Mouse (Mus musculus) intestine, embryonic 14.5 days (tissue): Measurements from ENCODE around the gene Vmn1r9. TPM values are rescaled to one million over a fixed set of nuclear protein-coding genes. Genes with fewer than 3 reads are reported as not detected.
"Not testable (repeated sequence)": the region's sequence is repeated elsewhere in the genome, so short reads cannot be mapped to it uniquely, and the experiment has no call there.

Source experiments
- ATAC-seq: fragments of 200-750 bp; cut with Nextera tagmentation; replicated peaks from 2 replicates; pipeline ENCODE4 v1.8.0; 2017; ENCODE audit warnings: low read depth, moderate number of reproducible peaks, moderate TSS enrichment, moderate library complexity; ENCODE audit not compliant: low FRiP score, low TSS enrichment
- DNase-seq: peaks from one replicate; pipeline ENCODE4 v3.0.0-alpha.2; 2018; ENCODE audit warnings: low spot score
- H3K27ac ChIP-seq: fragments of 300-500 bp; sonication (generic); 2 replicates; pipeline ENCODE4 v1.5.1; 2014; ENCODE audit warnings: low read depth, mild to moderate bottlenecking, control low read depth
- H3K27me3 ChIP-seq: fragments of 300-500 bp; sonication (generic); replicated peaks from 2 replicates; pipeline ENCODE4 v1.6.1; 2014; ENCODE audit warnings: low read length, control low read depth; ENCODE audit not compliant: control insufficient read depth, insufficient read depth
- H3K36me3 ChIP-seq: fragments of 300-500 bp; sonication (generic); 2 replicates; pipeline ENCODE4 v1.6.1; 2014; ENCODE audit warnings: low read length, control low read depth; ENCODE audit not compliant: control insufficient read depth, insufficient read depth
- H3K4me1 ChIP-seq: fragments of 300-500 bp; sonication (generic); replicated peaks from 2 replicates; pipeline ENCODE4 v1.6.1; 2014; ENCODE audit warnings: low read length, control low read depth, mixed read lengths; ENCODE audit not compliant: control insufficient read depth, insufficient read depth
- H3K4me2 ChIP-seq: fragments of 300-500 bp; sonication (generic); 2 replicates; pipeline ENCODE4 v1.6.1; 2014; ENCODE audit warnings: low read length
- H3K4me3 ChIP-seq: fragments of 300-500 bp; sonication (generic); 2 replicates; pipeline ENCODE4 v1.5.1; 2014; ENCODE audit warnings: low read depth, low read length, control low read depth, mixed read lengths
- H3K9ac ChIP-seq: fragments of 300-500 bp; sonication (generic); 2 replicates; pipeline ENCODE4 v1.6.1; 2014; ENCODE audit warnings: mild to moderate bottlenecking, low read length
- H3K9me3 ChIP-seq: fragments of 300-500 bp; sonication (generic); 2 replicates; pipeline ENCODE4 v1.6.1; 2016; ENCODE audit warnings: low read length, control low read depth; ENCODE audit not compliant: control insufficient read depth
- WGBS: fragments of 180-500 bp; shearing (Covaris S2); extraction: QIAGEN DNeasy Blood & Tissue Kit; methylation state at CpG from one replicate; pipeline ENCODE4 v1.1.7; 2014; 5-methylcytosine and 5-hydroxymethylcytosine counted together
- polyA plus RNA-seq: library from polyadenylated mRNA; unstranded; fragments of >200 nt; fragmentation: Nextera tagmentation; extraction: Ambion mirVana; gene quantifications from 2 replicates; pipeline ENCODE4 v1.2.1, GENCODE M21; 2014

Vmn1r9 gene
- polyA plus RNA-seq = not detected in 2 replicates

DNA sequence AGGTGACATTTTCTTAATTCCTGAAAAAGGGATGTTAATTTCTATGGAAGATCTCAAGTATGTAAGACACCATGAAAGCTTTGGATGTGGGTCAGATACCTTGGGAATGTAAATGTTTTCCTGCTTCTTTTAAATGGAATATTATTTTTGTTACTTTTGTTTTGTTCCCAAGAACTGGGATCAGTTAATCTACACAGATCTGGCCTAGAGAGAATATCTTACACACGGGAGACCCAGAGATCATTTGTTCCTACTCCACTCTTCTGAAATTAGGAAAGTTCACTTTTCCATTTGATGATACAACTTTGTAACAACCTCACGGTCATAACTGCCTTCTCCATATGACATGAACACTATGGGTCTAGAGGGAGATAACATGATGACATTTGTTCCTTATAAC lies at the start of gene Vmn1r9:
Vmn1r9 (plus strand) TSS at position 301 of the 400 bp plus-strand sequence.
- H3K27ac ChIP-seq = no peak within 1 kb of the TSS
- DNase-seq = no peak
- WGBS = 83% methylated on average over 2 of the region's 2 CpGs

DNA sequence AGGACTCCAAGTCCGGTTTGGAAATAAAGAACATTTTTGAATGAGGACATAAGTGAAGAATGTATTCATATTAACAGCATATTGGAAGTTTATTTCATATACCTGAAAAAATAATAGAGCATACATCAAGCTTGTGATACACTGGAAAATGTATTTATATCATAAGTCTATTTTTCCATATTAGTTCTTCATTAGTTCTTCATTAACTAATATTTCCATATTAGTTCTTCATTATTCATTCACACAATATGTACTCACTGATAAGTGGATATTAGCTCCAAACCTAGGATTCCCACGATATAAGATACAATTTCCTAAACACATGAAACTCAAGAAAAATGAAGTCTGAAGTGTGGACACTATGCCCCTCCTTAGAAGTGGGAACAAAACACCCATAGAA lies 41.4 kb upstream of the Vmn1r9 start, which contains the start of gene Vmn1r7:
Vmn1r7 (minus strand) TSS at position 101 of the 400 bp plus-strand sequence.
- not testable (repeated sequence) for DNase-seq, ATAC-seq

More for the DNA sequence above, at the start of gene Vmn1r9:
- H3K27me3 ChIP-seq = no peaks in the 10 kb centered on the region
- H3K4me2 ChIP-seq = no peak within 1 kb of the TSS
- no peak within 1 kb of the TSS for H3K4me3 ChIP-seq
- H3K9ac ChIP-seq = no peak within 1 kb of the TSS
- H3K9me3 ChIP-seq = no peaks in the 10 kb centered on the region
- H3K36me3 ChIP-seq = no peaks in the 10 kb centered on the region
- H3K4me1 ChIP-seq = no peaks in the 10 kb centered on the region
- ATAC-seq = no peak

DNA sequence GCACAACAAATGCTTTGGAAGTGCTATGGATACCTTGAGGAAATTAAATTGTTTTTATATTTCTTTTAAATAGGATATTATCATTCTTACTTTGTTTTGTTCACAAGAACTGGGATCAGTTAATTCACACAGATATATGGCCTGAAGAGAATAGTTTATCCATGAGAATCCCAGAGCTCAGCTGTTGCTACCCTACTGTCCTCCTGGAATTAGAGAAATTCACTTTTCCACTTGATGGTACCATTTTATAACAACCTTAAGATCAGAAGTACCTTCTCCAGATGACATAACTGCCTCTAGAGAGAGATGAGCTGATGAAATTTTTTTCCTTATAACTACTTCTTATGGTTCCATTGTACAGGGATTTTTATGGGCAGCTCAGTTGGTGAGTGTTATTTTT lies 34.6 kb upstream of the Vmn1r9 start, which contains the start of gene Vmn1r8:
Vmn1r8 (plus strand) TSS at position 301 of the 400 bp plus-strand sequence.
- Histone ChIP-seq H3K27me3 (no peaks in the 10 kb centered on the region), H3K9ac (no peak within 1 kb of the TSS), H3K9me3 (no peaks in the 10 kb centered on the region), H3K4me1 (no peaks in the 10 kb centered on the region), H3K4me3 (no peak within 1 kb of the TSS), H3K27ac (no peak within 1 kb of the TSS), H3K36me3 (no peaks in the 10 kb centered on the region), H3K4me2 (no peak within 1 kb of the TSS)
- ATAC-seq (no peak), DNase-seq (no peak)

More for the DNA sequence above, 41.4 kb upstream of the Vmn1r9 start, which contains the start of gene Vmn1r7:
- not testable (repeated sequence) for H3K27me3 ChIP-seq, H3K4me1 ChIP-seq, H3K9ac ChIP-seq, H3K36me3 ChIP-seq, H3K27ac ChIP-seq, H3K9me3 ChIP-seq, H3K4me2 ChIP-seq, H3K4me3 ChIP-seq
- 84% methylated on average over 2 of the region's 2 CpGs for WGBS

DNA sequence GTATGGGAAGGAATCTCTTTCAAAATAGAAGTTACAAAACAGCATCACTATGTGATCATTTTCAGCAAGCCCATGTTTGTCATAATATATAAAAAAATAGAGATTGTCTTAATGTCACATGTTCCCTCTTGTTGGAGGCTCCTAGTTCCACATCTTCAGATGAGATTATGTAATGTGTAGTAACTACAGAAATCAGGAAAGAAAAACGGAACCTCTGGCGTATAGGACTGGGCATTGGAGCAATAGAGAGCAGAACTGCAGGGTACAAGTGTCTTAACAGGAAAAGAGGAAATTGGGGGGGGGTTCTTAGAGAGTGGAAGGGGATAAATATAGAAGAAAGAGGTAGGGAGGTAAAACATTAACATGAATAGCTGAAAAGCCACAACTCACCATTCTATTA lies 31.9 kb upstream of the Vmn1r9 start:
- Histone ChIP-seq H3K4me2 (no peak overlapping the region), H3K4me3 (no peak overlapping the region), H3K4me1 (no peaks in the 10 kb centered on the region), H3K9ac (no peak overlapping the region), H3K27me3 (no peaks in the 10 kb centered on the region), H3K27ac (no peak overlapping the region), H3K9me3 (no peaks in the 10 kb centered on the region), H3K36me3 (no peaks in the 10 kb centered on the region)
- ATAC-seq (no peak), DNase-seq (no peak)
- 81% methylated on average over 2 of the region's 2 CpGs for WGBS

DNA sequence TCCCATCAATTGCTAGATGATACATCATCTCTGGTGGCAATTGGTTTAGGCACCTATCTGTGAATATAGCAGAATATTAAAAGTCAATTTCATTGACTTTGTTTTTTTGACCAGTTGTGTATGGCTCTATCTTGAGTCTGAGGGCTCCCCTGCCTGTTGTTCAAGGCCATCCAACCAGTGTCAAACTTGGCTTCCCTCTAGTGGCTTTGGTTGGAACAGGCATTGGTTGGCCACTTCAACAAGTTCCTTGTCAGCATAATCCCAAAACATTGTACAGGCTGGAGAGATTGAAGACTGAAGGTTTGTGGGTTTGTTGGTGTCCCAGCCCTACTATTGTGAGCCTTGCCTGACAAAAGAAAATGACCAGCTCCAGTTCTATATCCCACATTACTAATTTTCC lies 2.9 kb upstream of the Vmn1r9 start:
- no peak for ATAC-seq

DNA sequence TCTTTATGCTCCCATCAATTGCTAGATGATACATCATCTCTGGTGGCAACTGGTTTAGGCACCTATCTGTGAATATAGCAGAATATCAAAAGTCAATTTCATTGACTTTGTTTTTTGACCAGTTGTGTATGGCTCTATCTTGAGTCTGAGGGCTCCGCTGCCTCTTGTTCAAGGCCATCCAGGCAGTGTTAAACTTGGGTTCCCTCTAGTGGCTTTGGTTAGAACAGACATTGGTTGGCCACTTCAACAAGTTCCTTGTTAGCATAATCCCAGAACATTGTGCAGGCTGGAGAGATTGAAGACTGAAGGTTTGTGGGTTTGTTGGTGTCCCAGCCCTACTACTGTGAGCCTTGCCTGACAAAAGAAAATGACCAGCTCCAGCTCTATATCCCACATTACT lies 39.8 kb downstream of the Vmn1r9 start:
- H3K36me3 ChIP-seq = no peaks in the 10 kb centered on the region
- no peaks in the 10 kb centered on the region for H3K27me3 ChIP-seq
- WGBS = 72% methylated on average over 1 of the region's 1 CpGs
- H3K4me1 ChIP-seq = no peaks in the 10 kb centered on the region
- no peak overlapping the region for H3K27ac ChIP-seq
- no peaks in the 10 kb centered on the region for H3K9me3 ChIP-seq
- H3K4me3 ChIP-seq = no peak overlapping the region
- no peak overlapping the region for H3K4me2 ChIP-seq
- ATAC-seq (no peak), DNase-seq (no peak)
- H3K9ac ChIP-seq = no peak overlapping the region

More for the DNA sequence above, 2.9 kb upstream of the Vmn1r9 start:
- no peaks in the 10 kb centered on the region for H3K36me3 ChIP-seq
- H3K4me3 ChIP-seq = no peak overlapping the region
- no peak for DNase-seq
- H3K27ac ChIP-seq = no peak overlapping the region
- no peak overlapping the region for H3K4me2 ChIP-seq
- no peaks in the 10 kb centered on the region for H3K27me3 ChIP-seq
- H3K9me3 ChIP-seq = no peaks in the 10 kb centered on the region
- H3K4me1 ChIP-seq = no peaks in the 10 kb centered on the region
- H3K9ac ChIP-seq = no peak overlapping the region

DNA sequence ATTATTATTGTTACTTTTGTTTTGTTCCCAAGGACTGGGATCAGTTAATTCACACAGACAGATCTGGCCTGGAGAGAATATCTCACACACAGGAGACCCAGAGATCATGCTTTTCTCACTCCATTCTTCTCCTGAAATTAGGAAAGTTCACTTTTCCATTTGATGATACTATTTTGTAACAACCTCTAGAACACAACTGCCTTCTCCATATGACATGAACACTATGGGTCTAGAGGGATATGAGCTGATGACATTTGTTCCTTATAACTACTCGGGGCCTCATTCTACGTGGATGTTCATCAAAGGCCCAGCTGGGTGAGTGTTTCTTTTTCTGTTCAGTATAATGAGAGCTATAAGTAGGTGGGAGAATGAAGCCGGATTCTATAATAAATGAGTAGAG lies 42.6 kb downstream of the Vmn1r9 start, which contains the start of gene Vmn1r10:
Vmn1r10 (plus strand) TSS at position 301 of the 400 bp plus-strand sequence.
- Histone ChIP-seq H3K4me1 (no peaks in the 10 kb centered on the region), H3K9ac (no peak within 1 kb of the TSS), H3K27ac (no peak within 1 kb of the TSS), H3K27me3 (no peaks in the 10 kb centered on the region), H3K9me3 (no peaks in the 10 kb centered on the region), H3K36me3 (no peaks in the 10 kb centered on the region), H3K4me2 (no peak within 1 kb of the TSS), H3K4me3 (no peak within 1 kb of the TSS)
- 90% methylated on average over 3 of the region's 3 CpGs for WGBS
- ATAC-seq (no peak), DNase-seq (no peak)

Other genes with a start within 250 kb of the Vmn1r9 start
- gene Fkbp9, start 234.7 kb upstream of the Vmn1r9 start, polyA plus RNA-seq = 111 and 113 TPM in 2 replicates
- gene Nt5c3, start 142.9 kb upstream of the Vmn1r9 start, polyA plus RNA-seq = 63.7 and 69.1 TPM in 2 replicates
- 0.17 and 0.31 TPM in 2 replicates for gene Vmn1r4, start 142.8 kb upstream of the Vmn1r9 start, polyA plus RNA-seq
- gene Vmn1r5, start 96.5 kb upstream of the Vmn1r9 start, polyA plus RNA-seq = not detected in 2 replicates
- gene Vmn1r6, start 69.5 kb upstream of the Vmn1r9 start, polyA plus RNA-seq = not detected in 2 replicates
- not detected in 2 replicates for gene Vmn1r7, start 41.5 kb upstream of the Vmn1r9 start, polyA plus RNA-seq
- not detected in 2 replicates for gene Vmn1r8, start 34.5 kb upstream of the Vmn1r9 start, polyA plus RNA-seq
- not detected in 2 replicates for gene Vmn1r10, start 42.7 kb downstream of the Vmn1r9 start, polyA plus RNA-seq
- gene Vmn1r11, start 66.7 kb downstream of the Vmn1r9 start, polyA plus RNA-seq = not detected in 2 replicates
- gene Vmn1r12, start 90.1 kb downstream of the Vmn1r9 start, polyA plus RNA-seq = not detected in 2 replicates
- not detected in 2 replicates for gene Vmn1r13, start 136.5 kb downstream of the Vmn1r9 start, polyA plus RNA-seq
- gene Vmn1r14, start 164.9 kb downstream of the Vmn1r9 start, polyA plus RNA-seq = not detected in 2 replicates
- not detected in 2 replicates for gene Vmn1r15, start 191.2 kb downstream of the Vmn1r9 start, polyA plus RNA-seq